Mouse (Mus musculus) C2C12 (cell line): Measurements from ENCODE around the gene Zfp618. TPM values are rescaled to one million over a fixed set of nuclear protein-coding genes. Genes with fewer than 3 reads are reported as not detected.

Experiments
- H3K27me3 ChIP-seq: one replicate; pipeline ENCODE4 v1.6.1; 2011; ENCODE audit not compliant: control insufficient read depth, insufficient read depth, insufficient read length
- H3K36me3 ChIP-seq: one replicate; pipeline ENCODE4 v1.6.1; 2011; ENCODE audit not compliant: control insufficient read depth, insufficient read depth
- H3K4me3 ChIP-seq: one replicate; pipeline ENCODE4 v1.5.1; 2011; ENCODE audit warnings: mild to moderate bottlenecking, control low read depth; ENCODE audit not compliant: poor library complexity, insufficient read depth, severe bottlenecking
- H3K79me2 ChIP-seq: one replicate; pipeline ENCODE4 v1.6.1; 2011; ENCODE audit not compliant: control insufficient read depth, insufficient read depth
- H3K79me3 ChIP-seq: one replicate; pipeline ENCODE4 v1.6.1; 2011; ENCODE audit warnings: low read depth, control low read depth
- H3ac ChIP-seq: one replicate; pipeline ENCODE3; 2011; ENCODE audit warnings: low read depth; ENCODE audit not compliant: control insufficient read depth, insufficient read length
- CEBPB ChIP-seq: IDR thresholded peaks from one replicate; pipeline ENCODE4 v1.6.1; 2011; ENCODE audit warnings: low read depth, mild to moderate bottlenecking, control low read depth, moderate library complexity
- CTCF ChIP-seq: IDR thresholded peaks from one replicate; pipeline ENCODE4 v1.5.1; 2011; ENCODE audit not compliant: control insufficient read depth, insufficient read depth, insufficient read length
- FOSL1 ChIP-seq: IDR thresholded peaks from one replicate; pipeline ENCODE4 v1.8.0; 2011; ENCODE audit warnings: mild to moderate bottlenecking, low read length; ENCODE audit not compliant: poor library complexity, insufficient read depth, severe bottlenecking
- MAX ChIP-seq: IDR thresholded peaks from one replicate; pipeline ENCODE4 v1.6.1; 2011; ENCODE audit warnings: mild to moderate bottlenecking, control low read depth
- MYOD1 ChIP-seq: IDR thresholded peaks from one replicate; pipeline ENCODE4 v1.6.1; 2011; ENCODE audit warnings: low read depth; ENCODE audit not compliant: control insufficient read depth, insufficient read length
- MYOG ChIP-seq: IDR thresholded peaks from one replicate; pipeline ENCODE4 v1.6.1; 2011; ENCODE audit not compliant: control insufficient read depth, insufficient read length; ENCODE audit errors: extremely low read depth
- USF1 ChIP-seq: IDR thresholded peaks from one replicate; pipeline ENCODE4 v1.6.1; 2011; ENCODE audit warnings: low read depth, mild to moderate bottlenecking, control low read depth, moderate library complexity
- polyA plus RNA-seq: library from polyadenylated mRNA; unstranded; fragments of >200 nt; fragmentation: generic; extraction: Trizol; gene quantifications from one replicate; pipeline ENCODE4 v1.2.1, GENCODE M21; 2012; ENCODE audit warnings: missing spikeins

Zfp618 gene
- polyA plus RNA-seq, 1 experiment = 0.01 TPM

DNA sequence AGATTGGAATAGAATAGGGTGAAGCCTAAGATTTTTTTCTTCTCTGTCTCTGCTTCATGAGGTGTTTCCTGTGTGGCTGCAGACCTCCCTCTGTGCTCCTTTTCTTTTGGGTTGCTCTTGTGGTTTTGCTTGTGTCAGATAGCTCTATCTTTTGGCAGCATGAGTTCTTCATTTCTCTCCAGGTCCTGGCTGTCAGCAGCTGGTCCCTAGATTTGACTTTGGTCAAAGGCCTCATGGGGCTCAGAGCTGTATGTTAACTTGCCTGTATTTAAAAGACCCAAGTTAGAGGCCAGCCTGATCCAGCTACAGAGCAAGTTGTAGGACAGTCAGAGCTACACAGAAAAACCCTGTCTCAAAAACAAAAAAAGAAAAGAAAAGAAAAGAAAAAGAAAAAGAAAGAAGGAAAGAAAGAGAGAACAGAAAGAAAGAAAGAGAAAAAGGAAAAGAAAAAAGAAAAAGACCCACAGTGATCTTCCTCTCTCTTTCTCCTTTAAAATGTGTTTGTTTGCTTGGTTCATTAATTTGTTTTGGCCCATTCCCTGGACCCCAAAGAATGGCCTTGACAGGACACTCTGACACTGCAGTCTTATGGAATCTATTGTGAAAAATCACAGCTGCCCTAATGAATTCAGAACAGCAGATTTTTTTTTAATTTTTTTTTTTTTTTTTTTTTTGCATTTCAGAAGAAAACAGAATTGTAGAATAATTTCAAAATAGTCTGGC lies 84.4 kb downstream of the Zfp618 start:
- Histone ChIP-seq H3K79me3 (no peaks in the 10 kb centered on the region), H3ac (no peak overlapping the region), H3K4me3 (no peak overlapping the region), H3K27me3 (no peaks in the 10 kb centered on the region), H3K36me3 (no peaks in the 10 kb centered on the region), H3K79me2 (no peaks in the 10 kb centered on the region)
- no peak for TF ChIP-seq MYOG
- TF ChIP-seq MYOD1 = no peak
- no peak for TF ChIP-seq CEBPB
- no peak for TF ChIP-seq FOSL1
- no peak for TF ChIP-seq USF1
- TF ChIP-seq MAX = no peak
- TF ChIP-seq CTCF = no peak

DNA sequence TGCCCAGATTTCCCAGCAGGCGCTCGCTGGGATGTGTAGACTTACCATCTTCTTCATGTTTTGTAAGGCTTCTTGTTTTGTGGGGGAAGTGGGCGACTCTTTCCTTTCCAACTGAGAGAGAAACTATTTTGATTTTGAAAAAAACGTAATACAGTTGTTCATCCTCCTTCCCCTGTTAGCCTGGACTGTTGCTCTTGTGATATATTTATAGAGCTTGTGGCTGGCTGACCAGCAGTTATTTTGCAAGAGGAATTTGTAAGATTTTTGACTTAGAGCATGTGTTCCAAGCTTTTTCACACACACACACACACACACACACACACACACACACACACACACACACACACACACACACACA lies 84.9 kb downstream of the Zfp618 start:
- Histone ChIP-seq H3K79me3 (no peaks in the 10 kb centered on the region), H3ac (no peak overlapping the region), H3K36me3 (no peaks in the 10 kb centered on the region), H3K79me2 (no peaks in the 10 kb centered on the region), H3K27me3 (no peaks in the 10 kb centered on the region), H3K4me3 (no peak overlapping the region)
- TF ChIP-seq MYOG = no peak

DNA sequence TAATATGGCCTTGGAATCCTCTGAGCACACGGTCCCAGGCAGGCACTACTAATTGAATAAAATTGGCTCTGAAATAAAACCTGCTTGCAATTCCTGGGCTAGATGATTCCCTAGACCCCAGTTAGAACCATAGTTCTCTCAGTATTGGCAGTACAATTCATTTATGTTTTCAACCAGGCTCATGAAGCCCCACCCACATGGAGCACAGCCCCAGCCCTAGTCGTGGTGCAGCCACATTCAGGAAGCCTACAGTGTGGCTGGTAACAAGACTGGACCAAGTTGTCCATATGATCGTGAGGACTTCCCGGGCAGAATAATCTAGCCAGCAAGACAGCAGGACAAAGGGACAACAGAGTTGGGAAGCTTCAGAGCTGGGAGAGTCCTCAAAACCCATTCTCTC lies 85.6 kb downstream of the Zfp618 start:
- no peak overlapping the region for H3K4me3 ChIP-seq
- no peaks in the 10 kb centered on the region for H3K27me3 ChIP-seq
- no peaks in the 10 kb centered on the region for H3K36me3 ChIP-seq
- TF ChIP-seq CTCF (no peak), MYOD1 (no peak), USF1 (no peak), FOSL1 (no peak), MAX (no peak), MYOG (no peak)
- H3K79me2 ChIP-seq = no peaks in the 10 kb centered on the region
- no peaks in the 10 kb centered on the region for H3K79me3 ChIP-seq
- H3ac ChIP-seq = no peak overlapping the region

DNA sequence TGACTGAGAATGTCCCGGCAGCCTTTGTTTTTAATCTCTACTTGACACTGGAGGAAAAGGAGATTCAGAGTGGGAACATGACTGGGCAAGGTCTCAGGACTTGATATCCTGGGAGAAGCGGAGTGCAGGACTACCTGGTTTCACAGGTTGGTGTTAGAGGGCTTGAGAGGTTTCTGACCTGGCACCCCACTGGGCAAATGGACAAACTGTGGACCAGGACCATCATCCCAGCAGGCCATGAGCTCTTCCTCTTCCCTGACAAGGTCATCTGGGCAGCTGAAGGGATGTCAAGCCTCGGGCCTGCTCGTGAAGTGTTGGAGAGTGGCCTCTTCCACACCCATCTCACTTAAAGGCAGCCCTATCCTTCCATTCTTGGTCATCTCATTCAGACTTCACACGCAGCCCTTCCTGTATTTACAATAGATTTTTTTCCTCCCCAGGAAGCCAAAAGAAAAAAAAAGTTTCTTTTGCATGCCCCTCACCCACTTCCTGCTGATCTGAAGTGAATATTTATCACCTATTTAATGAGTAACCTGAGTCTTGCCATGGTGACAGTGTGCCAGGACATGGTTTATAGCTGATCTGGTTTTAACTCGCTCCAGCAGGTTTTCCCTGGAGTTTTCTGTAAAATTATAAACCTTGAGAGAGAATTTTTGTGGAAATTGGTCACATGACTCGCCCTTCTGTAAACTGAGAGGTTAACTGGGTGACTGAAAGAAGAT lies 86.7 kb downstream of the Zfp618 start:
- Histone ChIP-seq H3K27me3 (no peaks in the 10 kb centered on the region), H3K79me2 (no peaks in the 10 kb centered on the region), H3K36me3 (no peaks in the 10 kb centered on the region), H3K79me3 (no peaks in the 10 kb centered on the region), H3K4me3 (no peak overlapping the region), H3ac (no peak overlapping the region)
- TF ChIP-seq MYOG = no peak
- TF ChIP-seq FOSL1 = no peak
- TF ChIP-seq USF1 = no peak
- no peak for TF ChIP-seq MAX
- TF ChIP-seq CEBPB = no peak
- TF ChIP-seq CTCF = no peak

DNA sequence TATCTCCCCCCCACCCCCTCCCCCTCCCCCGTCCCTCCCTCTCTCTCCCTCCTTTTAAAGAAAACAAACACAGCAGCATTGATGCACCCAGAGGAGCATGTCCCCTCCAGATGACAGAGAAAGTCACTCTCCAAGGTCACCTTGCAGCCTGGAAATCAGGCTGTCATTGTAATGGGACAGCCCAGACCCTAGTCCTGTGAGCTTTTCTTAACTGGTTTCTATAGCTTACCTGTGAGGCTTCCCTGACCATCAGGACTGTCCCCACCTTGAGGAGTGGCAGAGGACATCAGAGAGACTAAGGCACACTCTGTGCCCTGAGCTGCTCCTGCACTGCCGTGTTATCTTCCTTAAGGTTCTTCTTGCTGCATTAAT lies 87.3 kb downstream of the Zfp618 start:
- Histone ChIP-seq H3K27me3 (no peaks in the 10 kb centered on the region), H3K4me3 (no peak overlapping the region), H3K79me2 (no peaks in the 10 kb centered on the region), H3ac (no peak overlapping the region), H3K36me3 (no peaks in the 10 kb centered on the region), H3K79me3 (no peaks in the 10 kb centered on the region)
- TF ChIP-seq MYOD1 (no peak), CEBPB (no peak), MYOG (no peak), MAX (no peak)

DNA sequence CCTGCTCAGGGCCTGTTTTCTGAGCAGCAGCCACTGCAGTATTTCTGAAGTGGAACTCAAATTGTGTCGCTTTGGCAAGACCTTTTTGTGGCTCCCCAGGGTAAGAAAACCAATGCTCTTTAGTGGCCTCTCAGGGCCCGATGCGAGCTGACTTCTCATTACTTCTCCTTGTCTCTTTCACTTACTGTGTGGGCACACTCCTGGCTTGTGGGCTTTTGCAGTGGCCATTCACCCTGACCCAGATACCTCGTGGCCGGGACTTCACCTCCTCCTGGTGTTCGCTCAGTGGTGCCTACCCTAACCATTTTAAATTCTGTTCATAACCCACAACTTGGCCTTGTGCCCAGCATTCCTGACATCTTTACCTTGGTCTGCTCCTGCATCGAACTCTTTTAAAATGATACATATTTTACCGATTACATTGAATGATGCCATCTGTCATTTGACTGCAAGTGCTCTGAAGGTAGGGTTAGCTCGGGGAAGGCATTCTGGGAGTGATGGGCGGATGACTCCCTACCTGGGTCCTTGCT lies 89.9 kb downstream of the Zfp618 start:
- no peaks in the 10 kb centered on the region for H3K36me3 ChIP-seq
- H3K27me3 ChIP-seq = no peaks in the 10 kb centered on the region
- no peak for TF ChIP-seq CTCF
- no peak for TF ChIP-seq CEBPB
- TF ChIP-seq FOSL1 = no peak
- TF ChIP-seq MAX = no peak
- no peak for TF ChIP-seq USF1
- TF ChIP-seq MYOG = no peak
- TF ChIP-seq MYOD1 = no peak
- no peaks in the 10 kb centered on the region for H3K79me3 ChIP-seq
- no peaks in the 10 kb centered on the region for H3K79me2 ChIP-seq
- no peak overlapping the region for H3K4me3 ChIP-seq
- no peak overlapping the region for H3ac ChIP-seq
